ENCODE assay signal across 7 mouse cellular contexts in the genomic region with DNA sequence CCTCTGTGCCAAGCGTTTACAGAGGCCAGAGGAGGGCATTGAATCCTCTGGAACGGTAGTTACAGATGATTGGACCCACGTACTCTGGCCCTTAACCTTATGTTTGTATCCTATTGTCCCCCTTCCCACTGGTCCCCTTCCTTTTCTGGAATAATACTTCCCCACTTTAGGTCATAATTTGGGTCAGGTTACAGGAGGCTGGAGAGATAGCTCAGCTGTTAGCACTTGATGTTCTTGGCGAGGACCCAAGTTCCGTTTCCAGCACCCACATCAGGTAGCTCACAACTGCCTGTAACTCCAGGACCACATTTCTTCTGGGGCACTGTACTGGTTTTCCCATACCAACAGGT. TPM values are rescaled to one million over a fixed set of nuclear protein-coding genes. Genes with fewer than 3 reads are reported as not detected.
DNase-seq lines count a peak whose midpoint lies in the region; ATAC-seq and TF ChIP-seq lines count a peak whose summit lies in the region.

No protein-coding gene starts in this region.

- TF ChIP-seq EP300 in ES-Bruce4 (IDR thresholded peaks at IDR 0.05; ENCODE audit: insufficient read depth, low read depth, low read length), result no peak

- no peaks in the 10 kb centered on the region for H3K4me1 ChIP-seq in ES-Bruce4 (ENCODE audit: control insufficient read depth, insufficient read depth, low read length)
- H3K4me1 ChIP-seq in embryonic facial prominence, embryonic 14.5 days (ENCODE audit: control insufficient read depth, insufficient read depth, low read length), result peaks cover 11% of the 10 kb centered on the region
- peaks cover 11% of the 10 kb centered on the region for H3K4me1 ChIP-seq in liver, embryonic 11.5 days (replicated peaks; ENCODE audit: control insufficient read depth, insufficient read depth, low read length)
- H3K4me1 ChIP-seq in neural tube, embryonic 15.5 days, result peaks cover 17% of the 10 kb centered on the region

- peak overlapping the region; percentile 81 for H3K4me2 ChIP-seq in embryonic facial prominence, embryonic 14.5 days (ENCODE audit: low read depth, low read length)
- H3K4me2 ChIP-seq in liver, embryonic 11.5 days, result peak overlapping the region; percentile 84
- H3K4me2 ChIP-seq in neural tube, embryonic 15.5 days, result peak overlapping the region; percentile 88

- TF ChIP-seq CTCF in ES-Bruce4 (IDR thresholded peaks at IDR 0.05; ENCODE audit: low read depth, low read length), result no peak

- 13% methylated on average over 5 of the region's 5 CpGs for WGBS in embryonic facial prominence, embryonic 14.5 days
- WGBS in liver, embryonic 11.5 days, result 14% methylated on average over 5 of the region's 5 CpGs
- WGBS in neural tube, embryonic 15.5 days, result 21% methylated on average over 5 of the region's 5 CpGs

- no peaks in the 10 kb centered on the region for H3K9me3 ChIP-seq in ES-Bruce4 (replicated peaks; ENCODE audit: control insufficient read depth, insufficient read depth, low read length, poor library complexity, severe bottlenecking)
- H3K9me3 ChIP-seq in embryonic facial prominence, embryonic 14.5 days (ENCODE audit: control insufficient read depth, low read length), result no peaks in the 10 kb centered on the region
- H3K9me3 ChIP-seq in liver, embryonic 11.5 days (ENCODE audit: control insufficient read depth, low read length), result no peaks in the 10 kb centered on the region
- H3K9me3 ChIP-seq in neural tube, embryonic 15.5 days (replicated peaks), result no peaks in the 10 kb centered on the region

- no peak for ATAC-seq in embryonic facial prominence, embryonic 14.5 days (ENCODE audit: low read depth)
- ATAC-seq in liver, embryonic 11.5 days (replicated peaks; ENCODE audit: low FRiP score), result no peak
- ATAC-seq in neural tube, embryonic 15.5 days (ENCODE audit: low FRiP score), result no peak

- H3K9ac ChIP-seq in ES-Bruce4 (ENCODE audit: low read depth, poor library complexity, severe bottlenecking), result peak overlapping the region; percentile 70
- peak overlapping the region; percentile 77 for H3K9ac ChIP-seq in embryonic facial prominence, embryonic 14.5 days (ENCODE audit: low read depth, low read length)
- peak overlapping the region; percentile 80 for H3K9ac ChIP-seq in liver, embryonic 11.5 days (ENCODE audit: low read depth, low read length)
- H3K9ac ChIP-seq in neural tube, embryonic 15.5 days (replicated peaks), result peak overlapping the region; percentile 63

- peaks cover 12% of the 10 kb centered on the region for H3K36me3 ChIP-seq in ES-Bruce4 (ENCODE audit: control insufficient read depth, insufficient read depth, low read length, poor library complexity, severe bottlenecking)
- H3K36me3 ChIP-seq in embryonic facial prominence, embryonic 14.5 days (ENCODE audit: control insufficient read depth, insufficient read depth, low read length), result peaks cover 5% of the 10 kb centered on the region; the same call in 1 of the 2 replicates
- H3K36me3 ChIP-seq in liver, embryonic 11.5 days (ENCODE audit: control insufficient read depth, insufficient read depth, low read length), result peaks cover 4% of the 10 kb centered on the region; the same call in 1 of the 2 replicates
- 0 out of 2 replicates have a peak, but pooled peaks cover 3% of the 10 kb centered on the region for H3K36me3 ChIP-seq in neural tube, embryonic 15.5 days

- H3K27ac ChIP-seq in ES-Bruce4 (ENCODE audit: insufficient read depth, low read length), result peak overlapping the region; percentile 78
- H3K27ac ChIP-seq in embryonic facial prominence, embryonic 14.5 days (replicated peaks; ENCODE audit: low read depth, low read length), result peak overlapping the region; percentile 96
- peak overlapping the region; percentile 98 for H3K27ac ChIP-seq in liver, embryonic 11.5 days (ENCODE audit: low read depth, low read length)
- H3K27ac ChIP-seq in neural tube, embryonic 15.5 days (replicated peaks), result peak overlapping the region; percentile 91

- peak overlapping the region; percentile 31; the same call in 1 of the 2 replicates for H3K4me3 ChIP-seq in ES-Bruce4 (ENCODE audit: low read depth, low read length)
- peak overlapping the region; percentile 72 for H3K4me3 ChIP-seq in embryonic facial prominence, embryonic 14.5 days (ENCODE audit: low read depth, low read length)
- peak overlapping the region; percentile 74 for H3K4me3 ChIP-seq in liver, embryonic 11.5 days (ENCODE audit: low read depth, low read length)
- H3K4me3 ChIP-seq in neural tube, embryonic 15.5 days (replicated peaks), result peak overlapping the region; percentile 71

- TF ChIP-seq POLR2A in ES-Bruce4 (IDR thresholded peaks at IDR 0.05; ENCODE audit: insufficient read depth, low read length), result no peak

- DNase-seq in B cell, adult 2 months, result peak; percentile 19 to 29
- DNase-seq in embryonic facial prominence, embryonic 14.5 days (ENCODE audit: low spot score), result peak; percentile 28
- DNase-seq in heart, postnatal 4 days, result peak; percentile 47
- no peak for DNase-seq in liver, embryonic 11.5 days (ENCODE audit: low spot score)
- DNase-seq in left cerebral cortex, adult 18-20 months (ENCODE audit: low spot score in 2 of 2), result no peak

- H3K27me3 ChIP-seq in ES-Bruce4 (ENCODE audit: control insufficient read depth, insufficient read depth, low read length, poor library complexity, severe bottlenecking), result no peaks in the 10 kb centered on the region
- H3K27me3 ChIP-seq in embryonic facial prominence, embryonic 14.5 days (replicated peaks; ENCODE audit: control insufficient read depth, insufficient read depth, low read length), result no peaks in the 10 kb centered on the region
- H3K27me3 ChIP-seq in liver, embryonic 11.5 days (replicated peaks; ENCODE audit: control insufficient read depth, insufficient read depth, low read length), result no peaks in the 10 kb centered on the region
- H3K27me3 ChIP-seq in neural tube, embryonic 15.5 days (replicated peaks), result no peaks in the 10 kb centered on the region

RNA-seq across cellular contexts. Expression of a gene that starts 0.7 kb away (rescaled TPM):
- polyA plus RNA-seq in ES-Bruce4 (2011; ENCODE audit: insufficient read depth, insufficient read length, low read depth, missing spikeins), result 25.8 and 27.9 TPM in 2 replicates
- 34.7 and 39.3 TPM in 2 replicates for polyA plus RNA-seq in embryonic facial prominence, embryonic 14.5 days (2014; fragmentation: Nextera tagmentation; extraction: Ambion mirVana)
- total RNA-seq in heart, postnatal 4 days (2021), result 10 to 100 TPM; 19.6 to 23.1 TPM
- 58.3 and 64.8 TPM in 2 replicates for polyA plus RNA-seq in liver, embryonic 11.5 days (2014; fragmentation: Nextera tagmentation; extraction: Ambion mirVana)
- polyA plus RNA-seq in neural tube, embryonic 15.5 days (2015; fragmentation: Nextera tagmentation; extraction: Ambion mirVana), result 33.0 and 35.5 TPM in 2 replicates
- 10 to 100 TPM; 16.3 to 20.3 TPM for total RNA-seq in left cerebral cortex, adult 18-20 months (2021)

RNA-seq across cellular contexts. Expression of a gene that starts 5.2 kb away (rescaled TPM):
- not detected in 2 replicates for polyA plus RNA-seq in ES-Bruce4 (2011; ENCODE audit: insufficient read depth, insufficient read length, low read depth, missing spikeins)
- 0.24 TPM in 1 of 2 replicates, not detected in the other for polyA plus RNA-seq in embryonic facial prominence, embryonic 14.5 days (2014; fragmentation: Nextera tagmentation; extraction: Ambion mirVana)
- not detected for total RNA-seq in heart, postnatal 4 days (2021)
- polyA plus RNA-seq in liver, embryonic 11.5 days (2014; fragmentation: Nextera tagmentation; extraction: Ambion mirVana), result 2.7 and 3.4 TPM in 2 replicates
- 0.04 and 0.22 TPM in 2 replicates for polyA plus RNA-seq in neural tube, embryonic 15.5 days (2015; fragmentation: Nextera tagmentation; extraction: Ambion mirVana)
- total RNA-seq in left cerebral cortex, adult 18-20 months (2021), result under 1 TPM; 0.73 to 0.91 TPM

RNA-seq across cellular contexts. Expression of a gene that starts 30.2 kb away (rescaled TPM):
- not detected in 2 replicates for polyA plus RNA-seq in ES-Bruce4 (2011; ENCODE audit: insufficient read depth, insufficient read length, low read depth, missing spikeins)
- polyA plus RNA-seq in embryonic facial prominence, embryonic 14.5 days (2014; fragmentation: Nextera tagmentation; extraction: Ambion mirVana), result 2.3 and 4.3 TPM in 2 replicates
- 1 to 10 TPM in 1 of 2 experiments, under 1 TPM in 1; 0.99 to 1.2 TPM for total RNA-seq in heart, postnatal 4 days (2021)
- polyA plus RNA-seq in liver, embryonic 11.5 days (2014; fragmentation: Nextera tagmentation; extraction: Ambion mirVana), result 11.5 and 11.7 TPM in 2 replicates
- polyA plus RNA-seq in neural tube, embryonic 15.5 days (2015; fragmentation: Nextera tagmentation; extraction: Ambion mirVana), result 0.51 and 1.7 TPM in 2 replicates
- under 1 TPM in 1 of 2 experiments, not detected in 1; 0.26 TPM for total RNA-seq in left cerebral cortex, adult 18-20 months (2021)

RNA-seq across cellular contexts. Expression of a gene that starts 43.4 kb away (rescaled TPM):
- 7.5 and 10.5 TPM in 2 replicates for polyA plus RNA-seq in ES-Bruce4 (2011; ENCODE audit: insufficient read depth, insufficient read length, low read depth, missing spikeins)
- polyA plus RNA-seq in embryonic facial prominence, embryonic 14.5 days (2014; fragmentation: Nextera tagmentation; extraction: Ambion mirVana), result 23.5 and 25.4 TPM in 2 replicates
- 1 to 10 TPM; 5.6 to 6.7 TPM for total RNA-seq in heart, postnatal 4 days (2021)
- 21.4 and 23.6 TPM in 2 replicates for polyA plus RNA-seq in liver, embryonic 11.5 days (2014; fragmentation: Nextera tagmentation; extraction: Ambion mirVana)
- polyA plus RNA-seq in neural tube, embryonic 15.5 days (2015; fragmentation: Nextera tagmentation; extraction: Ambion mirVana), result 28.7 and 29.6 TPM in 2 replicates
- 10 to 100 TPM; 15.6 to 17.5 TPM for total RNA-seq in left cerebral cortex, adult 18-20 months (2021)

RNA-seq across cellular contexts. Expression of a gene that starts 43.5 kb away (rescaled TPM):
- 32.5 and 36.3 TPM in 2 replicates for polyA plus RNA-seq in ES-Bruce4 (2011; ENCODE audit: insufficient read depth, insufficient read length, low read depth, missing spikeins)
- polyA plus RNA-seq in embryonic facial prominence, embryonic 14.5 days (2014; fragmentation: Nextera tagmentation; extraction: Ambion mirVana), result 17.4 and 19.5 TPM in 2 replicates
- 10 to 100 TPM; 18.7 to 19.9 TPM for total RNA-seq in heart, postnatal 4 days (2021)
- polyA plus RNA-seq in liver, embryonic 11.5 days (2014; fragmentation: Nextera tagmentation; extraction: Ambion mirVana), result 25.1 and 29.0 TPM in 2 replicates
- 13.8 and 17.2 TPM in 2 replicates for polyA plus RNA-seq in neural tube, embryonic 15.5 days (2015; fragmentation: Nextera tagmentation; extraction: Ambion mirVana)
- 10 to 100 TPM; 28.5 to 28.9 TPM for total RNA-seq in left cerebral cortex, adult 18-20 months (2021)

Comparison
In these comparisons a context has a peak if more than half of its experiments do, and no peak if none do; other contexts are left out.
1. DNase-seq: peak in B cell, adult 2 months (2 of 2), embryonic facial prominence, embryonic 14.5 days (single experiment) and heart, postnatal 4 days (single experiment); none in liver, embryonic 11.5 days (single experiment) and left cerebral cortex, adult 18-20 months (0 of 2).
2. Peak in every context shown above with its lines, with median percentiles within 50 percentile points of each other: H3K27ac ChIP-seq, H3K4me3 ChIP-seq, H3K9ac ChIP-seq and H3K4me2 ChIP-seq.